Mouse (Mus musculus) forebrain, embryonic 11.5 days (tissue): ENCODE data around the gene Sin3a. TPM values are rescaled to one million over a fixed set of nuclear protein-coding genes. Genes with fewer than 3 reads are reported as not detected.

Source experiments
- ATAC-seq: fragments of 200-750 bp; cut with Nextera tagmentation; replicated peaks from 2 replicates; pipeline ENCODE4 v1.8.0; 2017; ENCODE audit warnings: moderate TSS enrichment; ENCODE audit not compliant: low FRiP score
- DNase-seq: peaks from one replicate; pipeline ENCODE4 v3.0.0-alpha.2; 2017; ENCODE audit warnings: low spot score
- H3K27ac ChIP-seq: fragments of 300-500 bp; sonication (generic); 2 replicates; pipeline ENCODE4 v1.5.1; 2014; ENCODE audit warnings: low read depth, low read length
- H3K27me3 ChIP-seq: fragments of 300-500 bp; sonication (generic); 2 replicates; pipeline ENCODE4 v1.6.1; 2014; ENCODE audit warnings: mild to moderate bottlenecking, low read length, mixed read lengths; ENCODE audit not compliant: control insufficient read depth, insufficient read depth
- H3K36me3 ChIP-seq: fragments of 300-500 bp; sonication (generic); 2 replicates; pipeline ENCODE4 v1.6.1; 2014; ENCODE audit warnings: mild to moderate bottlenecking, low read length, moderate library complexity, mixed read lengths; ENCODE audit not compliant: control insufficient read depth, insufficient read depth
- H3K4me1 ChIP-seq: fragments of 300-500 bp; sonication (generic); replicated peaks from 2 replicates; pipeline ENCODE4 v1.6.1; 2014; ENCODE audit warnings: low read length, mixed read lengths; ENCODE audit not compliant: control insufficient read depth, insufficient read depth
- H3K4me2 ChIP-seq: fragments of 300-500 bp; sonication (generic); 2 replicates; pipeline ENCODE4 v1.6.1; 2014; ENCODE audit warnings: low read depth, mild to moderate bottlenecking, low read length, moderate library complexity, mixed read lengths; ENCODE audit not compliant: severe bottlenecking
- H3K4me3 ChIP-seq: fragments of 300-500 bp; sonication (generic); 2 replicates; pipeline ENCODE4 v1.5.1; 2014; ENCODE audit warnings: low read depth, low read length
- H3K9ac ChIP-seq: fragments of 300-500 bp; sonication (generic); 2 replicates; pipeline ENCODE4 v1.6.1; 2014; ENCODE audit warnings: low read length
- H3K9me3 ChIP-seq: fragments of 300-500 bp; sonication (generic); 2 replicates; pipeline ENCODE4 v1.6.1; 2016; ENCODE audit warnings: low read length, mixed read lengths; ENCODE audit not compliant: control insufficient read depth
- WGBS: fragments of 180-500 bp; shearing (Covaris S2); extraction: QIAGEN DNeasy Blood & Tissue Kit; methylation state at CpG from one replicate; pipeline ENCODE4 v1.1.7; 2014; 5-methylcytosine and 5-hydroxymethylcytosine counted together
- polyA plus RNA-seq: library from polyadenylated mRNA; unstranded; fragments of >200 nt; fragmentation: Nextera tagmentation; extraction: Ambion mirVana; gene quantifications from 2 replicates; pipeline ENCODE4 v1.2.1, GENCODE M21; 2014

The Sin3a gene
- polyA plus RNA-seq, 1 experiment from 2014 or later, result 71.4 TPM

DNA sequence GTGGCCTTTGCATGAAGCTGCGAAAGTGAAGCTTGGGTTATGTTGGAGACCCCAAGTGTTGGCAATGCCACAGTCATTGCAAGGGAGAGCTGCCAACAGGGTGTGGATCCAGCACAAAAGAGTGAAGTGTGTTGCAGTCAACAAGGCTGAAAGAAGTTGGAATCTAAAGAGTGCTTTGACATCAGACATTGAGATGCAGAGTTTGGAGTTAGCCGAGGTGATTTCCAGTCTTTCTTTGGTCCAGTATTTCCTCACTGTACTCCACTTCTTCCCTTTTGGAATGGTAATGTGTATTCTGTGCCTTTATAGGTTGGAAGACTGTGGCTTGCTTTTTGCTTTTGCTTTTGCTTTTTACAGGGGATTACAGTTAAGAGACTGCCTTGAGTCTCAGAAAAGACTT lies 94.3 kb downstream of the Sin3a start:
- H3K9ac ChIP-seq, result no peak overlapping the region
- H3K4me2 ChIP-seq, result no peak overlapping the region
- H3K4me3 ChIP-seq, result no peak overlapping the region
- H3K36me3 ChIP-seq, result no peaks in the 10 kb centered on the region
- H3K4me1 ChIP-seq, result no peaks in the 10 kb centered on the region
- no peak for ATAC-seq
- H3K9me3 ChIP-seq, result no peaks in the 10 kb centered on the region
- 90% methylated on average over 2 of the region's 2 CpGs for WGBS
- no peak overlapping the region for H3K27ac ChIP-seq
- DNase-seq, result no peak
- no peaks in the 10 kb centered on the region for H3K27me3 ChIP-seq

DNA sequence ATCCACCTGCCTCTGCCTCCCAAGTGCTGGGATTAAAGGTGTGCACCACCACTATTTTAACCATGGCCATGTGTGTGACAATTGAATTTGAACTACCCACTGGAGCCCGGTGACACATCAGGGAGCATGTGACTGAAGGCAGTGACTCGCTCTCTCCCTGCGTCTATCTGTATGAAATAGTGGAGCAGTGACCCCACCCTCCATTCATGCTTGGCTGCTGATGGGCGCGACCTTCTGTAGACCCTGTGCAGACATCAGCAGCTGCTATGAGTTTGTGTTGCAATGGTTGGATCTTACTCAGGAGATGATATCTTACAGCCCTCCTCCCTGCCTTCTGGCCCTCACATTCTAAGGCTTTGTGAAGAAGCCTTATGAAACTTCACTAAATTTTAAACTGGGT lies 96.6 kb downstream of the Sin3a start:
- H3K4me3 ChIP-seq, result no peak overlapping the region
- no peak overlapping the region for H3K4me2 ChIP-seq
- H3K4me1 ChIP-seq, result no peaks in the 10 kb centered on the region
- H3K27ac ChIP-seq, result no peak overlapping the region
- no peaks in the 10 kb centered on the region for H3K27me3 ChIP-seq
- WGBS, result 83% methylated on average over 5 of the region's 5 CpGs
- H3K36me3 ChIP-seq, result no peaks in the 10 kb centered on the region
- no peaks in the 10 kb centered on the region for H3K9me3 ChIP-seq
- ATAC-seq (no peak), DNase-seq (no peak)
- H3K9ac ChIP-seq, result no peak overlapping the region

Other genes with a start within 250 kb of the Sin3a start
- gene Odf3l1, start 207.4 kb upstream of the Sin3a start, polyA plus RNA-seq, result not detected in 2 replicates
- gene Cspg4, start 207.0 kb upstream of the Sin3a start, polyA plus RNA-seq, result 1.4 and 2.0 TPM in 2 replicates
- 5.8 and 6.0 TPM in 2 replicates for gene Snx33, start 143.7 kb upstream of the Sin3a start, polyA plus RNA-seq
- gene Imp3, start 134.6 kb upstream of the Sin3a start, polyA plus RNA-seq, result 63.6 and 65.4 TPM in 2 replicates
- 27.8 and 28.4 TPM in 2 replicates for gene Snupn, start 121.2 kb upstream of the Sin3a start, polyA plus RNA-seq
- gene Ptpn9, start 77.1 kb upstream of the Sin3a start, polyA plus RNA-seq, result 31.8 and 35.5 TPM in 2 replicates
- 37.6 and 41.3 TPM in 2 replicates for gene Man2c1, start 58.6 kb downstream of the Sin3a start, polyA plus RNA-seq
- 5.2 and 5.4 TPM in 2 replicates for gene Neil1, start 76.3 kb downstream of the Sin3a start, polyA plus RNA-seq
- gene Commd4, start 86.3 kb downstream of the Sin3a start, polyA plus RNA-seq, result 87.1 and 99.0 TPM in 2 replicates
- gene Trcg1, start 164.5 kb downstream of the Sin3a start, polyA plus RNA-seq, result 0.09 TPM in 1 of 2 replicates, not detected in the other
- 12.5 TPM in 2 replicates for gene 1700017B05Rik, start 190.6 kb downstream of the Sin3a start, polyA plus RNA-seq